Mouse (Mus musculus): ENCODE measurements around the gene App. TPM values are rescaled to one million over a fixed set of nuclear protein-coding genes. Genes with fewer than 3 reads are reported as not detected.

The App gene
- 100 to 1,000 TPM; 361 to 386 TPM for total RNA-seq (2021)
- 229 and 254 TPM in 2 replicates for polyA plus RNA-seq (2012; rRNA removed)
- long read RNA-seq, full-length matches to known transcripts, result 282 of 331 reads
- long read RNA-seq, partial matches to known transcripts, result 22 of 331 reads
- long read RNA-seq, other reads (novel, unspliced or antisense), result 27 of 331 reads

DNA sequence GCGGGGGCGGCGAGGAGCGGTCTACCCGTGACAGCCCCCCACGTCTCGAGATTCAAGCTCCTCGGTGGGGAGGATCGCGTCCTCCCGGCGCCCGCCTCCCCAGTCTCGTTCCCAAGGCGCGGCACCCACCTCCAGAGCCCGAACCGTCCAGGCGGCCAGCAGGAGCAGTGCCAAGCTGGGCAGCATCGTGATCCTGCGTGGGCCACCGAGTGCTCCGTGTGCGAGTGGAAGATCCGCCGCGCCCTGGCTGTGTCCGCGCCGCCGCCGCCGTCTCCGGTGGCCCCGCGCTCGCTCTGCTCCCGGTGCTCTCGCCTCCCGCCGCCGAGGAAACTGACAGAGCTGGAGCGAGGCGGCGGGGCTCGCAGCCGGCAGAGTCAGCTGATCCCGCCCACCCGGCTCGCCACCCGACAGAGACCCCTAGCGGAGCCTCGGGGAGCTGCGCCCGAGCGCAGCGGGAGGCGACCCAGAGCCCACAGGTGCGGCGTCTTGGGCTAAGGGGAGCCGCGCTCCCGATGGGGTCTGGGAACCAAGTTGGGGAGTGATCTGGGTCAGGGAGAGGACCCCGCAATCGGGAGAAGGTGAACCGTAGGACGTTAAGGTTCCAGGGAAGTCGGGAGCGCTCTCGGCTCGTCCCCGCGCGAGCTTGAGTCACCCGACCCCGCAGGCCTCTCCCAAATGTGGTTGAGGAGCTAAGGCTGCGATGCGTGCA, at the start of gene App:
TSS of gene App (minus strand) at position 394 of the 709 bp plus-strand sequence.
- peak; percentile 94 for DNase-seq

DNA sequence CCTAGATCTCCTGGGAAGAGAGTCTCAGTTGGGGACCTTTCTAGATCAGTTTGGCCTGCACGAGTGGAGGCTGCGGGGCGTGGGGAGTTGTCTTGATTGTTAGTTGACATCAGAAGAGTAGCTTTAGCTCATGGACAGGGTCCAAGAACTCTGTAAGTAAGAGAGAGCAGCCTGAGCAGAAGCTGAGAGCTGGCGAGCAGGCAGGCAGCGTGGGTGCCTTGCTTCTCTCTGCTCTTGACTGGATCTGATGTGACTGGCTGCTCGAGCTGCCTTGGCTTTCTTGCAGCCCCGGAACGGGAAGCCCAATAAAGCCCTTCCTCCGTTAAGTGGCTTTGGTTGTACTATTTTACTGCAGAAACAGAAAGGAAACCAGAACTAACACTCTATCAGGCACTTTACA, 42.3 kb upstream of the App start:
- DNase-seq, result peak; percentile 1

DNA sequence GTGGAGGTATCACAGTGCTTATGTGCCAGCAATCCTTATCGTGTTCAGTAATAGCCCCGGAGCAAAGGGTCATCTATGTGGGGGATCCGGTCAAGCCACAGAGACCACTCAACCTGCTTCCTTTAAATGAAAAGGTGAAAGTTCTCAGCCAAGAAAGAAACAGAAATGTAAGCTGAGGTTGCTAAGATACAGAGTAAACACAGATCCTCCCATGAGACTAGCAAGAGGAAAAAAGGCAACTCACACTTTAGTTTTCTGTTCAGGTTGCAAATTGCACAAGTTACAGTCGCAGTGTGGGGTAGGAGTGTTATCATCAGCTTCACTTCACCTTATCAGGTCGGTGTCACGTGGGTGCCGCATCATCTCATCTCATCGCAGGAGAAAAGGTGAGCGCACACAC, 41.6 kb upstream of the App start:
- DNase-seq, result no peak

DNA sequence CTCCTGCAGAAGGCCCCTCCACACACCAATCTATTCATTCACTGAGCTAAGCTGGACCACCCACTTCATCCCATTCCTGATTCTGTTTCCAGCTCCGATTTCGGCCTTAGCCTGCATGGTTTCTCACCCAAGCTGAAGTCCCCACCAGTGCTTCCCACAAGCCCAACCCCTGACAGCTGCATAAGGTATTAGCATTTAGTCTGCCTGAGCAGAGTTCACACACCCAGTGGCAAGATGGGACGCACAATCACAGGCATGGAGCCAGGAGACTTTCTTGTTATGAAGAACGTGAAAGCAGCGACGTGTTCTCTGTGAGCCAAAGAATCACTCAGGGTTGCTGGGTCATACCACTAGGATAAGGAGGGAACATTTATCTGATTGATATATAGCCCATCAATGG, 22.1 kb upstream of the App start:
- DNase-seq, result no peak

DNA sequence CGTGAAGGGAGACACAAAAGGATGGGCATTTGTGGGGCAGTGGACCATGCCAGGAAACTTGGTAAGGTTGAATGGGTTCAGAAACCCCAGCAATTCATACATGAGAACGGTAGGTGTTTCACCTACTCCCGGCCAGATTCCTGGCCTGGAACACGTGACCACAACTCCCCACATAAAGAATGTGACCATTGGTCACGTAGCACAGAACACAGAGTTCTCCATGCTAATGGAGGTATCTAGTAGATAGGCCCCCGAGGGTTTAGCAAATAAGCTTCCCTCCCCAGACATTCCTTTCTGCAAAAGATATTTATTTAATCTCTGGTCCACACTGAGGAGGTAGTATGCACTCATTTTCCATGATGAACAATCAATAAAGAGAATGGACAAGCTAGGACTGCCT, 21.6 kb upstream of the App start:
- DNase-seq, result no peak

DNA sequence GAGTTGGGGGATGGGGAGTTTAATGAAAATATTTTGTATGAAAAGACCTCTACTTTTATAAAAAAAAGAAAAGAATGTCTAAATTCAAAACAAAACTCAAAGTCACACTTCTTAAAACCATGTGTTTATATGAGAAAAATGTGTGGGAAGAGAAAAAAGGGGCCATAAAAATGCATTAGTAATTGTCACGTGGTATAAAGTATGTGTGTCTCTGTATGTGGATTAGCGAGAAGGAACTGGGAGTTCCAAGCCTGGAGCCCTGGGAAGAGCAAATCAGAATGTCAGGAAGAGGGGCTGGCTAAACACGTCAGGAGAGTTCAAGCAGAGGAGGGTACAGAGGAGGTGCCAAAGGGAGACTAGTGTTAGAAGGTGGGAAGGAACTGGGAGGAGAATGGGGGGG, 7.9 kb upstream of the App start:
- no peak for DNase-seq

DNA sequence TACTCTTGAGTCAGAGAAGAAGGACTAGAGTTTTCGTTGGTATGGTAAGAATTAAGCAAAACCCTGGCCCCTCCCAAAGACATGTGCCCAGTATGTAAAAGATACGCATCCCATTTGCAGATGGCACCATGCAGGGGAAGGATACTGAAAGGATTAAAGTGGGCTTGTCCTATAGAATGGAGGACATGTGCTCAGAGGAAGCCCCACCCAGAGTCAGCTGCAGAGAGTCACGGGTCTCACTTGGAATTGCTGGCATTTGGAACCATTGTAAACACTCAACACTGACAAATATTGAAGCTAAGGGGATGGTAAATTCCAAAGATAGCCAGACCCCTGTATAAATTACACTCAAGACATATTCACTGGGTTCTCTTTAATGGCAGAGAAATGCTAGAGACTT, 7.1 kb upstream of the App start:
- no peak for DNase-seq

DNA sequence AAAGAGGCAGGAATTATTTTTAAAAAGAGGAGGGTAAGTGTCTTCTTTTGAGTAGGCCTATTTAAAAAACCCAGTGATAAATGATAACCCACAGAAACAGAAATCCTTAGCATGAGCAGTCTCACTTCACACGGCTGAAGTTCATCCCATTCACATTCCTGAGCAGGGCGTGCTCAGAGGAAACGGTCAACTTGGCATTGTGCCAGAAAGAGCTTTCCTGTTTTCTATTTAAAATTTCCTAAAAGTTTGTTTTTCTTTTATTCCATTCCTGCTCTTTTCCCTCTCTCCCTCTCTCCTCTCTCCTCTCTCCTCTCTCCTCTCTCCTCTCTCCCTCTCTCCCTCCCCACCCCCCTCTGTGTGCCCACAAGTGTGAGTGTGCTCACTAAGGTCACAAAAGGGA, 3.1 kb upstream of the App start:
- DNase-seq, result no peak

DNA sequence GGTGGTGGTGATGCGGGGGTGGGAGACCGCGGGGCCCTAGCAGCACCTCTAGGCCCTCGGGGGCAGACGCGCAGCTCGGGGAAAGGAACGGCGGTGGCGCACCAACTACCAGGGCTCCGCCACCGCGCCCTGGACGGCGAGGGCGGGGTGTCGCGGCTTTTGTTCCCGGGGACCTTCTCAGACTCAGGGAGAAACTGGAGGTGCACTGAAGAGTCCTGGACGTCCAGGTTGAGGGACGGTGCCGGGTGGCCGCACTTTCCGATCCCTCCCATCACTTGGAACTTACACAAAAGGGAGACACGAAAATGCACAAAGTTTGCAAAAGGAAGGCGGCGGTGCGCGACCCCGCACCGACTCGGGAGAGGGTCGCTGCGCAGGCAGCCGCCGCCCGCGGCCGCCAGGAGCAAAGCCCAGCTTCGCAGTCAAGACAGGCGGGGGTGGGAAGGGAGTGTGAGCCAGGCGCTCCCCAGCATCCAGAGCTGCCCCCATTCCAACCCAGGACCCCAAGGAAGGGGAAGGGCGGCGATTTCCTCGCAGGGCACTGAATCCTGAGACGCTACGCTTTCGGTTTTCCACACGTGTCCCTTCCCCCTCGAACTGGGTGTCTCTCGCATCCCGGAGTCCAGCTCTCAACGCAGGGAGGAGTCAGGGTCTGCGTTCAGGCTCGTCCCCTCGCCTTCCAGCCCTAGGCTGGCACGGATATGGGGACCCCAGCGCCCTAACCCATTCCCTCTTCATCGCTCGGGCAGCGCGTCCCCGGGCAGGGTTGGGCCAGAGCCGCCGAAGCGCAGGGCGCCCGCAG, 794 bp downstream of the App start:
- DNase-seq, result peak; percentile 88

DNA sequence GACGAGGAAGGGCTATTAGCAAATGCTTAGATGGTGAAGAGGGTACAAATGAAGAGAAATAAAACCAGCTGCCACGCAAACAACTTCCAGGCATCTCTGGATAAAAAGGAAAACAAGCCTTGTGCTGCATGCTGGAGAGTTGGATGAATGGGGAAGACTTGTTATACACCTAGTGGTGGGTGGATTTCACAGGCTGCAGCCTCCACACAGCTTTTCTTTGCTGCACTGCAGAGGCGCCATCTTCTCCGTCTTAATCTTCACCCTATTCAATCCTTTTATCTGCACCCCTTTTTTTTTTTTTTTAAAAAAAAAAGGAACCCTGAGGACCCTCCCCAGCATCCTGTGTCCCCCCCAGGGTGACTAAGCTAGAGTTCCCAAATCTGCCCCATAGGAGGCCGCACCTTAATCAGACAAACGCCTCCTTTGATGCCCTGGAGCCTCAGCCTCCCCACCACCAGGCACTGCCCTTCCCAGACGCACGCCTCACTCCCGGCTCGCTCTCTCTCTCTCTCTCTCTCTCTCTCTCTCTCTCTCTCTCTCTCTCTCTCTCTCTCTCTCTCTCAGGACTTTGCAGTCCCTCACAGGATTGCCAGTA, 1.5 kb downstream of the App start:
- peak; percentile 53 for DNase-seq

DNA sequence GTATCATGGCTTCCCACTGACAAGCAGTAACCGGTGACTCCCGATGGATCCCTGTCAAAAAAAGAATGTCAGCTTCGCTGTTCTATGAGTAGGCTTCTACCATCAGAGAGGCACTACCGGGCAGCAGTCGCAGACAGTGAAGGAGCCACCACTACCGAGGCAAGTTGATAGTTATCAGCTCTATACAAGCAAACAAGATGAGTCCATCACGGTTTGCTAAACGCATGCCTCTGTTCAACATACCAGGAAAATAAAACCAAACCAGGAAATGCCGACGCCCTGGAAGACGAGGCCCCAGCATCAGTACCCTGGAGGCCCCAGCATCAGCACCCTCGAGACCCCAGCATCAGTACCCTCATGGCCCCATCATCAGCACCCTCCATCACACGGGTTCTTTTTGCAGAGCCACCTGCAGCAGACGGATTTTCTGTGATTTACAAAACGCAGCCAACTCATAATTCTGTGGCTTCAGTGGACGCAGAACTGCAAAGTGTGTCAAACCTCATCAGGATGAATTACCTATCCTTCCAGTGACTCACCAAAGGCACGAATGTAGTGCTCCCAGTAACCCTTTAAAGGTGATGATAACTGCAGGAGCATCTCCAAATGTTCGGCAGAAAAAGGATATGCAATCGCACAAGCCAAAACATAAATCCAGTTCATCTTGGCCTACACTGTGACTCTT, 2.6 kb downstream of the App start:
- DNase-seq, result no peak

DNA sequence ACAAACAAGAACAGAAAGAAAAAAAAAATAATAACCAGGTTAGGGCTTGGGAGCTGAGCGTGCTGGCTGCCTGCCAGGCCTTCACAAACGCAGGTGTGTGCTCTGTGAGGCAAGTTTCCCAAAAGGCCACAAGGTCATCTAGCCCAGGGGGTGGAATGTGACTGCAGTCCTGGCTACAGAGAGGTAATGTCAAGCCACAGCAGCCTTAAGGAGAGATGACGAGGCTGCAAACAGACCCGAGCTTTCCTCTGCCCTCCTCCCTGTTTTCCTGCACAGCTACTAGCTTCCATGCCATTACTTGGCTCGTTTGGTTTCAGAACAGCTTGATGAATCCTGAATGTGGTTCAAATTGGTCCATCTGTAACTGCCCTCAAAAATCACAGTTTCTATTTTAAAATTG, 4.7 kb downstream of the App start:
- DNase-seq, result no peak

DNA sequence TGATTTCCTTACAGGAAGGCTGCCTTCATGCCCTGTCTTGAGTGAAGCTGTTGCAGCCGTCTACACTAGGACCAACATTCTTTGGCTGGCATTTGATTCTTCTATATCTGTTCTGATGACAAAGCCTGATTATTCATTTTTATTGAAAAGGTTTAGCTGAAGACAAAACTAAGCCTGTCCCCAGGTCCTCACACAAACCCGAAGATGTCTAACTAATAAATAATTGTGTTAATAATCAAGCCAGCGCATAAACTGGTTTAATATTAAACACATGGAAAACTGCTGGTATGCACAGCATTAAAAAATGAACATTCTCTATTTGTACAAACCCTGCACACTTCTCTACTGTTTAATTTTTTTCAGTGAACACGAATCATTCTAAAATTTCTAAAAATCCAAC, 7.4 kb downstream of the App start:
- DNase-seq, result no peak

DNA sequence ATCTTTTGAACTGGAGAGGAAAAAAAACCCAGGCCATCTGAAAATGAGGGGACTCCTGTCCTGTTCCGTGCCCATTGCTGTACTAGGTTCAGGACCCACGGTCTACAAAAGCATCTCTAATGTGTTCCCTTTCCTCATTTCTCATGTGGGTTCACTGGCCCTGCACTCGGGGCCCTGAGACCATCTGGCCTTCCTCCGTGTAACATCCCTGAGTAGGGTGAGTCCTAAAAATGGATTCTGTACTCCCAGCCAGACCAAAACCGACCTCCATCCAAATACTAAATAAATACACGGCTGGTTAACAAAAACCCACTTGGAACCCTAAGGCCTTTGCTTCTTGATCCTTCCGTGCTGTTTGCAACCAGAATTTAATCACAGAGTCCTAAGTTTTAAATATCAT, 7.9 kb downstream of the App start:
- DNase-seq, result no peak

DNA sequence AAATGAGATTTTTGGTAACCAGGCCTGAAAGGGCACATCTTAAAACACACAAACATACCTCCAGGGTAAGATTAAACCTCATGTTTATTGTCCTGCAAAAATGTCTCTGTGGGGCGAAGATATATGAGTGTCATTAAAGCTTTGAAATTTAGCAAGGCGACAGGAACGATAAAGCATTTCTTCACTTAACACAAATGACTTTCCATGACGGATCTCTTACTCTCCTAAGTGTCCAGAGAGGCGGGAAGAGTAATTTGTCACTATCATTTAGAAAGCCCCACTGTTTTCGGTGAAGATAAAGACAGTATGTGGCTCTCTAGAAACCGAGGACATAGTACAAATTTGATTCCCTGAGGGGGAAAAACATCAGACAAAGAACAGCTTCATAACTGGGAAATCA, 8.4 kb downstream of the App start:
- no peak for DNase-seq

DNA sequence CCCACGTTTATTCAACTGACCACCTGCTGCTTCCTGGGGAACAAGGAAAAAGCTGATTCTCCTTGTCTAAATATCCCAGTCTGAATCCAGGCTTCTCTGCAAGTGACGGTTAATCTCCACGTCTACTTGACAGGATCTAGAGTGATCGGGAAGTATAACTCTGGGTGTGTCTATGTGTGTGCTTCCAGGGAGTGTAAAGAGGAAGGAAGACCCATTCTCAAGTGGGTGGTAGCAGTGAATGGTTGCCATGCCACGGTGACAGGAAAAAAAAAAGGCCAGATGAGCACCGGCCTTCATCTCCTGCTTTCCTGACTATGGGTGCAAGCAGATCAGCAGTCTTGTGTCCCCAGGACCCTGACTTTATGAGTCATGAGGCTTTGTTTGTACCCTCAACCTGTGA, 10.8 kb downstream of the App start:
- DNase-seq, result no peak

DNA sequence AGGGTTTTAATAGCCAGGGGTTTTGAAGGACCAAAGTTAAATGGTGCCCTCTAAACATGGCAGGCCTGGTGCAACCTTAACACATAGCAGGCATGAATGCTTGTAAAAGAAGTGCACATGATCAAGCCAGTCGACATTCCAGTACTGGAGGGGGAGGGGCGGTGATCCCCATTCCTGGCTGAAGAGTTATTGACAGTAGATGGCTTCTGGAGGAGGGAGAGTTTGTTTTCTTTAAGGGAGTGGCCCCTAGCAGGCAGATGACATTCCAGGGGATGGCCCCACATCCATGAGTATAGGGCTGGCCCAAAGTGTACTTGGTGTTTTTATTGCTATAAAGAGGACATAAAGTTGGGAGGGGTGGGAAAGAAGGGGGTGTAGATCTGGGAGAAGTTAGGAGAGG, 13.4 kb downstream of the App start:
- DNase-seq, result no peak

DNA sequence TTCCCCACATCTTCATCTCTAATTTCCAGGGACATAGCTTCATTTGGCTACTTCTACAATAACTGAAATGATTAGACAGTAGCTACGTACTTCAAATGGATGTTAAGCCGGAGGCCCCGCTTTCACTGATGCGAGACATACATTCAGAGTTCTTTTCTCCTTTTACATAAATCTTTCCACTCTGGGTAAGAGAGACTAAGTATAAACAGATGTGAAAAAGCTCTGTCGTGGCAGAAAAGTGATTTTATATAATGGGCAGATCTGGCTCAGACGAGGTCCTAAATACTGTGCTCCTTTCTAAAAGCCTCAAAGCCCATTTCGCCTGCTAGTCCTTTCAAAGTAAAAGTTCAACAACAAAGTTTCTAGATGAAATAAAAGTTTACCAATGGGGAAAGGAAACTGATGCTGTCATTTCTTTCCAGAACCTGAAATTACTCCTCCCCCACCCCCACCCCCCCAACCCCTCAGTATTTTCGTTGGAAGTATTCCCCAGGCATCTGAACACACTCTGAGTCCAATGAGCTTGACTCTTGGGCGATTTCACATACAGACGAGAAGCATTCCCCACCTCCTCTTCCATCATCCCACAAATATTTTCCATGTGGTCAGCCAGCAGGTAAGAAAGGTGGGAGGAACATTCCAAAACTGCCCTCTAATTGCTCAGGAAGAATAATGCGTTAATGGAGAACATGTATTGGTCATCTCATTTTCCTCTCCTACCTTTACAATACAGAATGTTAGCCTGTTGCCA, 15.6 kb downstream of the App start:
- DNase-seq, result no peak

DNA sequence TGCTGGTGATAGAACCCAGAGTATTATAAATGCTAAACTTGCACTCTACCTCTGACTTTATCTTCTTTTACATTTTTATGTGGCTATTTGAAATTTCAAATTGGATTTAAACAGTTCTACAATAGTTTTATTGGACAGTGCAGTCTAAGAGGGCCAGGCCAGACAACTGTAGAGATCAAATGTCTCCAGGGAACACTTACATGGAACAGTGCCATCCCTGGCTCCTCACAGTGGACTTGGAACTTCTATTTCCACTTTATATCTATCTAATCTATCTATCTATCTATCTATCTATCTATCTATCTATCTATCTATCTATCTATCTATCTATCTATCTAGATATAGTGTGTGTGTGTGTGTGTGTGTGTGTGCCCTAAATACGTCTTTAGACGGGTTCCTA, 16.4 kb downstream of the App start:
- no peak for DNase-seq

DNA sequence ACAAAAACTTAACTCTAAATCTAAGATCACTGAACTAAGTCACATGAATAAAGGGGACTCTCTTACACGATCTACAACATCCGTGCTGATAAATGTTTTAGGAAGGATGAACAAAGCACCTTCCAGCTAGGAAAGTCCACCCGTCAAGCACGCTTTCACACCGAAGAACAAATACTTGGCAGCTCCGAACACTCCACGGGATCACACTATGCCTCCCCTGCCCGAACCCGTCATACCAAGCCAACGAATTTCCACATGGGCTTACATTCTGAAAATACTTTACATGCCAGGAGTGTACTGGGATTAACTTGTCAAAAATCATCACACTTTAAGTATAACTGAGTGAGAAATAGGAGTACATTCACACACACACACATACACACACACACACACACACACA, 17.7 kb downstream of the App start:
- no peak for DNase-seq

DNA sequence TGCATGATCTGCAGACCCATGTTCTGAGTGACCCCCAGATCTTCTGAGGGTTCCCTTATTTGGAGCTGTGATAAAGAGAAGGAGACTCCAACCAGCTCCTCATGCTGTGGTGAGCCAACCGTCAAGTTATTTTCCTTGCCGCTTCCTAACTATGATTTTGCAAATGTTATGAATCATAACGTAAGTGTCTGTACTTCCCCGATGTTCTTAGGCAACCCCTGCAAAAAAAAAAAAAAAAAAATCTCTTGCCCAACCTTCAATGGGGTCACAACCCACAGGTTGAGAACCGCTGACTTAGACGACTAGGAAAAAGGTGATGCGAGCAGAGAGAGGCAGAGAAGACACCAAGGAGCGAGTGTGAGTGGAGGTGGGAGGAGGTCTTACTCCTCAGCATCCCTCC, 21.1 kb downstream of the App start:
- DNase-seq, result no peak

DNA sequence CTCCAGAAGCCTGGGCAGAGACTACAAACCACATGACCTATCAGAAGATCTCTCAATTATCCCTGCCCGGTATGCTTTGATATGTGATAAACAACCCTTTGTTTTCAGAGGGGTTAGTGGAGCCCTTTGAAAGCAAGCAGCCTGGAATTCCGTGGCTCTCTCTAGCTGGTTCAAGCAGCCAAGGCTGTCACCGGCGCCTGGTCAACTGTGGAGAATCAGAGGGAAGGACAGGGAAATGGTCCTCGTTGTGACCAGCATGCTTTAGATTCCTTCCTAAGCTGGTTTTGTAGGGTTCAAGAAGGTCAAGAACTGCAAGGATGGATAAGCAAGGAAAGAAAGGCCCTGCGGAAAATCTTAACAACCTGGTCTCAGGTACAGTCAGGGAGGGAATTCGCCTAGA, 21.9 kb downstream of the App start:
- no peak for DNase-seq

Data from adrenal gland, adult 2 months (tissue).